Mouse (Mus musculus) forebrain, embryonic 14.5 days (tissue): ENCODE measurements at regions not wholly inside any gene's neighbourhood (a gene's known extent, or its start where the extent isn't known, plus 50 kb on each side); places are given as distances from the start of the nearest gene placed in this dataset.
"Not testable (repeated sequence)": the region's sequence is repeated elsewhere in the genome, so short reads cannot be mapped to it uniquely, and the experiment has no call there.

ENCODE experiments used
- ATAC-seq: fragments of 200-750 bp; cut with Nextera tagmentation; 2 replicates; pipeline ENCODE4 v1.8.0; 2017; ENCODE audit warnings: mild to moderate bottlenecking, moderate library complexity
- DNase-seq: peaks from one replicate; pipeline ENCODE4 v3.0.0-alpha.2; 2015; ENCODE audit warnings: low spot score
- H3K27ac ChIP-seq: fragments of 300-500 bp; sonication (generic); 2 replicates; pipeline ENCODE4 v1.5.1; 2014; ENCODE audit warnings: low read depth, mild to moderate bottlenecking, control low read depth, low read length, moderate library complexity
- H3K27me3 ChIP-seq: fragments of 300-500 bp; sonication (generic); replicated peaks from 2 replicates; pipeline ENCODE4 v1.6.1; 2014; ENCODE audit warnings: low read length, control low read depth, mixed read lengths; ENCODE audit not compliant: control insufficient read depth, insufficient read depth
- H3K36me3 ChIP-seq: fragments of 300-500 bp; sonication (generic); 2 replicates; pipeline ENCODE4 v1.6.1; 2014; ENCODE audit warnings: low read length, control low read depth; ENCODE audit not compliant: control insufficient read depth, insufficient read depth
- H3K4me1 ChIP-seq: fragments of 300-500 bp; sonication (generic); 2 replicates; pipeline ENCODE4 v1.6.1; 2014; ENCODE audit warnings: antibody characterized with exemption, low read length, control low read depth; ENCODE audit not compliant: control insufficient read depth, insufficient read depth
- H3K4me2 ChIP-seq: fragments of 300-500 bp; sonication (generic); 2 replicates; pipeline ENCODE4 v1.6.1; 2014; ENCODE audit warnings: mild to moderate bottlenecking, control low read depth, low read length
- H3K4me3 ChIP-seq: fragments of 300-500 bp; sonication (generic); 2 replicates; pipeline ENCODE4 v1.5.1; 2014; ENCODE audit warnings: low read depth, low read length, control low read depth
- H3K9ac ChIP-seq: fragments of 300-500 bp; sonication (generic); 2 replicates; pipeline ENCODE4 v1.6.1; 2014; ENCODE audit warnings: mild to moderate bottlenecking, low read length, control low read depth, moderate library complexity
- H3K9me3 ChIP-seq: fragments of 300-500 bp; sonication (generic); replicated peaks from 2 replicates; pipeline ENCODE4 v1.6.1; 2016; ENCODE audit warnings: low read length, control low read depth, mixed read lengths; ENCODE audit not compliant: control insufficient read depth
- WGBS: fragments of 180-500 bp; shearing (Covaris S2); extraction: QIAGEN DNeasy Blood & Tissue Kit; methylation state at CpG from one replicate; pipeline ENCODE4 v1.1.7; 2014; 5-methylcytosine and 5-hydroxymethylcytosine counted together

- WGBS, result 42% methylated on average over 2 of the region's 2 CpGs
- Histone ChIP-seq H3K36me3 (no peaks in the 10 kb centered on the region), H3K4me1 (no peaks in the 10 kb centered on the region), H3K4me2 (no peak overlapping the region), H3K27me3 (no peaks in the 10 kb centered on the region), H3K4me3 (no peak overlapping the region), H3K9ac (no peak overlapping the region), H3K27ac (no peak overlapping the region), H3K9me3 (no peaks in the 10 kb centered on the region)
- ATAC-seq, result no peak
- DNase-seq, result no peak
Observed at GRCm38 (mm10) chr17:53087516-53087915, 375.6 kb downstream of the Efhb start.

GRCm38 (mm10) chr17:53082205-53082604, 380.9 kb downstream of the Efhb start:
- Histone ChIP-seq H3K4me2 (no peak overlapping the region), H3K9me3 (no peaks in the 10 kb centered on the region), H3K36me3 (no peaks in the 10 kb centered on the region), H3K9ac (no peak overlapping the region), H3K4me1 (no peaks in the 10 kb centered on the region), H3K27ac (no peak overlapping the region), H3K27me3 (no peaks in the 10 kb centered on the region), H3K4me3 (no peak overlapping the region)
- WGBS, result 100% methylated on average over 1 of the region's 1 CpGs
- ATAC-seq, result no peak
- no peak for DNase-seq

GRCm38 (mm10) chr17:53079281-53079680, 383.8 kb downstream of the Efhb start:
- 65% methylated on average over 4 of the region's 4 CpGs for WGBS

GRCm38 (mm10) chr17:53061733-53062132, 401.4 kb downstream of the Efhb start:
- Histone ChIP-seq H3K4me2 (no peak overlapping the region), H3K9ac (no peak overlapping the region), H3K4me3 (no peak overlapping the region), H3K27ac (no peak overlapping the region), H3K9me3 (no peaks in the 10 kb centered on the region), H3K36me3 (no peaks in the 10 kb centered on the region), H3K4me1 (no peaks in the 10 kb centered on the region), H3K27me3 (no peaks in the 10 kb centered on the region)
- DNase-seq (peak; percentile 21), ATAC-seq (no peak)
- WGBS, result 76% methylated on average over 3 of the region's 3 CpGs

More at GRCm38 (mm10) chr17:53079281-53079680, 383.8 kb downstream of the Efhb start:
- not testable (repeated sequence) for H3K9ac ChIP-seq, H3K4me1 ChIP-seq, H3K9me3 ChIP-seq, DNase-seq, H3K4me2 ChIP-seq, H3K27me3 ChIP-seq, H3K4me3 ChIP-seq, H3K27ac ChIP-seq, H3K36me3 ChIP-seq, ATAC-seq
